Mouse (Mus musculus) small intestine, adult 2 months (tissue): ENCODE results near the gene S100a16.

Source experiments
- CTCF ChIP-seq: fragments of 200-500 bp; IDR thresholded peaks from 2 replicates; pipeline ENCODE4 v1.5.1; 2012; ENCODE audit warnings: low read depth, mild to moderate bottlenecking, control low read depth, inconsistent platforms, low read length, moderate library complexity, mixed read lengths; ENCODE audit not compliant: insufficient replicate concordance, insufficient read length; ENCODE audit errors: extremely low read depth
- POLR2A ChIP-seq: fragments of 200-500 bp; IDR thresholded peaks from 2 replicates; pipeline ENCODE4 v1.6.1; 2012; ENCODE audit warnings: low read depth, mild to moderate bottlenecking, control low read depth, inconsistent platforms, low read length, moderate library complexity

DNA sequence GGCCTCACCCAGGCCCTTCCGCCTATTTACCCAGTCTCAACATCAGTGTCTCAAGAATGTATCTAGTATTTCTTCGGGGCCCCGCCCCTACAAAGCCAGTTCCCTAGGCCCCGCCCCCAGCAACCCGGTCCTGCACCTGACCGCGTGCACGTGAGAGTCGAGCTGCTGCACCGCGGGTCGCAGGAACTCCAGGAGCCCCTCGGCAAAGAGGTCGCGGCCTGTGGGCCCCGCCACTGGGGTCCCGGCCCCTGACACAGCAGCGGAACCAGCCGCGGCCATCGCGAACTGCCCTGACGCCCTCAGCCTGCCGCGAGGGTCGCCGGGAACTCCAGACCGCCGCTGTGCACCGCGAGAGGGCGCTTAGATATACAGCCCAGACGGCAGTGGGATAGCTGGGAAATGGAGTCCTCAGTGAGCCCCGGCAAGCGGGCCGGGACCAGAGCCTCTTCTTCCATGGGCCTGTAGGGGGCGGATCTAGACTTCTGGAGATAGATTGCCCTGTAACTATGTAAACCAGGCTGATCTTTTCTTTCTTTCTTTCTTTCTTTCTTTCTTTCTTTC, 46.3 kb upstream of the S100a16 start, which contains the start of gene Snapin:
- TF ChIP-seq POLR2A (no peak; the same call in 1 of the 2 replicates), CTCF (peak; percentile 88)
